Mouse (Mus musculus) cerebellum, postnatal 10 days (tissue): Measurements from ENCODE around the gene Trp73.
A peak's percentile ranks its signal among the peaks of the same experiment; 100 is the strongest.

Source experiments
- DNase-seq, 2 experiments: peaks; one replicate each; pipeline ENCODE4 v3.0.0; 2021; ENCODE audit warnings: mixed read lengths in 2 of 2

Trp73 gene

GRCm38 (mm10) chr4:154099361-154099760, 40.6 kb downstream of the Trp73 start:
- DNase-seq: peak; percentile 78 to 87

DNA sequence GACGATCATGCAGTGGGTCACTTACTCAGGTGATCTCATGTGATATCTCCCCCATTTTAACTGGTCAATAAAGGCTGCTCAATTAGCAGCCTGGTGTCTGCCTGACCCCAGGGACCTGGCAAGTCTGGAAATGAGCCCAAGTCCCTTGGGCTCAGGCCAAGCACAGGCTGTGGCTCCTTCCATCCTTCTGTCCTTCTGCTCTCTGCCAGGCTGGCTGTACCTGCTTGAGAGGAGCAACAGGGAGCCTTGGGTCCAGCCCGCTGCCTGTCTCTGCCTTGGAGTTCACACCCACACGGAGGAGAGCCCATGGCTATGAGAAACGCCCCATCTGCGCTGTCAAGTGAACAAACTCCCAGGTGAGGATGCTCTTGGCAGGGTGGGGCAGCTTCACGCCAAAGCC, 43.9 kb downstream of the Trp73 start:
- peak; percentile 56 to 57 for DNase-seq

GRCm38 (mm10) chr4:154093210-154093609, 46.8 kb downstream of the Trp73 start:
- peak; percentile 73 to 81 for DNase-seq

DNA sequence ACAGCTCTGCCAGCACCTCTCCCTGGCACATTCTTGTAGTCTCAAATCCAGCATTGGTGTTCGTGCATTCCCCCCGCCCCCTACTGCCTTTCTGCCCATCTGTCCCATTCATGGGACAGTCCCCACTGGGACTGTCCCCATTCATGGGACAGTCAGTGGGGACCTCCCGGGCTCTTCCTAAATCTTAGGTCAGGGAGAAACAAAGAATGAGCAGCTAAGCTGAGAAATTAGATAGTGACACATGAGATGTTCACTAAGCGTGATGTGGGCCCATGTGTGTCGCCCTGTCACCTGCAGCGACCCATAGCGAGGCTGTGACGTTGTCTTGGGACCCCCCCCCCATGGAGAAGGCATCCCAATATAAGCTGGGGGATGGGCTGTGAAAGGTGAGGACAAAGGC, 48.7 kb downstream of the Trp73 start:
- DNase-seq: no peak

DNA sequence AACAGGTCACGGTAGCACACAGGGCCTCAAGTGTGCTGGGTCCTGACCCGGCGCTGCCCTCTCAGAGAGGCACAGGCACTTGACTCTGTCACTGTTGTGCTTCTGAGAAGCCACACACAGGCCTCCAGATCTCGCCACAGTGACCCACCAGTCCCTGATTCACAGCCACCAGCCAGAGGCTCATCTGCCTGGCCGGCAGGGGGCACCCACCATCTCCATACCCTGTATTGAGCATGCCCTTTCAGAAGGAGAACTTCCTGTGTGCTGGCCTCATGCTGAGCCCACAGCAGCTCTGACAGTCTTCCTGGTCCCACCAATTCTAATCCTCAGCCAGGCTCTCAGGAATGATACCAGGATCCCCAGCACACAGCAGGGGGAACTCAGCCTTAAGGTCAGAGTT, 50.8 kb downstream of the Trp73 start:
- DNase-seq: no peak

- no peak for DNase-seq
These were observed 53.6 kb downstream of the Trp73 start for GRCm38 (mm10) chr4:154086436-154086835.

GRCm38 (mm10) chr4:154085856-154086255, 54.2 kb downstream of the Trp73 start:
- DNase-seq: peak; percentile 72 to 78

GRCm38 (mm10) chr4:154081974-154082373, 58.0 kb downstream of the Trp73 start:
- no peak for DNase-seq

DNA sequence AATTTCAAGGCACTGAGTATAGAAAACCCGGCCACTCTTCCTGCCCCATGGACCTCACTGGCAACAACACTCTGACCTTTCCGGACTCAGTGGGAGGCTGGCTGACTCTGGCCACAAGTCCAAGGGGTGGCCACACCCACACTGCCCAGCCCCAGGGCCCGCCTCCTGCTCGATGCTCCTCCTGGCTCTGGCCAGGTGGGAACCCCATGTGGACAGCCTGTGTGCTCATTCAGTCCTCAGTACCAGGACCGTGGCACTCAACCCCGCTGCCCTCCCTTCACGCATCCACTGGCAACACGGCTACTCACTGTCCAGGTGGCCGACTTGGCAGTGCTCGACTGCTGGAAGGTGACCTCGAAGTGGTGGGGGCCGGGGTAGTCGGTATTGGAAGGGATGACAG, 59.0 kb downstream of the Trp73 start:
- peak; percentile 75 to 76 for DNase-seq

DNA sequence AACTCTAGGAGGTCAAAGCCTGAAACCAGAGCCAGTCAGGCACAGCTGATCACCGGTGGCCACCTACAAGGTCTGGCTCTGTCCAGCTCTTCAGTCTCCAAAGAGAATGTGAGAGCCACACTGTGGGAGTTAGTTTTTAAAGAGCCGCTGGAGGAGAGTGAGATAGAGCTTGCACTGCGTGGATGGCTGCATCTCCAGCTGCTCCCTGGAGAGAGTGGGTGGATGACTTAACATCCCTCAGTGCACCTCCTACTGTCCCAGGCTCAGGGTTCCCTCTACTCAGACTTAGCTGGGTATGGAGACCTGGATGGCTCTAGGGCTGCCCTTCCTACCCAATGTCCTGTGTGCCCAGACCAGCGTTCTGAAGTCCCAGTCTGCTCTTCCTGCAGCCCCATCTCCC, 59.8 kb downstream of the Trp73 start:
- DNase-seq: no peak

DNA sequence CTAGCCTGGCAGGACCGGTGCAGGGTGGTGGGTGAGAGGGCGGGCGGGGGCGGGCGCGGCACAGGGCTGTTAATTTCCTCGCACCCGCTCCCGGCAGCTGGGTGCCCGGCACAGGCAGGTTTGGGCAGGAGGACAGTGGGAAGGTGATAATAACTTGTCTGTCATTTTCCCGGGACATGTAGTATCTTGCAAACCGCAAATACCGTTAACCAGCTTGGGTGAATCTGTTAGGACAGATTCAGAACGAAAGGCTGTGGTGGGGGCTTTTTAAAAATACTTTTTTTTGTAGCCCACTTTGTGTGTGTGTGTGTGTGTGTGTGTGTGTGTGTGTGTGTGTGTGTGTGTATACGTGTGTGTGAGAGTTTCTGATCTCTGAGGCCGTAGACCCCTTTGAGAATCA, 68.1 kb downstream of the Trp73 start:
- DNase-seq: peak in 1 of 2 experiments; percentile 45

GRCm38 (mm10) chr4:154071521-154071920, 68.5 kb downstream of the Trp73 start:
- peak in 1 of 2 experiments; percentile 41 for DNase-seq

DNA sequence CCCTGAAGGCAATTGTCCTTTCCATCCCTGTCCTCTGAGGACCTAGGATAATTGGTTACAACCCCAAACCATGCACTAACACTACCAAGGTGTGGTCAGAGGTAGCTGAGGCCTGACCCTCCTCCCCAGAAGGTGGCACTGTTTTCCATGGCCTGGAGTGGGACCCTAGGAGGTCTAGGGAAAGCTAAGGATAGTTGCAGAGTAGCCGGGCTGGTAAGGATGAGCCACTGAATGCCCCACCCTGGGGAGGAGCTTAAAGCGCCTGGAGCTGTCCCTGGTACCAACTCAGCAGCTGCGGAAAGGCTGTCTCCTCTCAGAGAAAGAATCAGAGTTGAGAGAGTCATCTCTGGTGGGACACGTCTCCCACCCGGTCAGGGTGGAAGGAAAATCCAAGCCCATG, 69.1 kb downstream of the Trp73 start:
- DNase-seq: peak; percentile 84 to 86

DNA sequence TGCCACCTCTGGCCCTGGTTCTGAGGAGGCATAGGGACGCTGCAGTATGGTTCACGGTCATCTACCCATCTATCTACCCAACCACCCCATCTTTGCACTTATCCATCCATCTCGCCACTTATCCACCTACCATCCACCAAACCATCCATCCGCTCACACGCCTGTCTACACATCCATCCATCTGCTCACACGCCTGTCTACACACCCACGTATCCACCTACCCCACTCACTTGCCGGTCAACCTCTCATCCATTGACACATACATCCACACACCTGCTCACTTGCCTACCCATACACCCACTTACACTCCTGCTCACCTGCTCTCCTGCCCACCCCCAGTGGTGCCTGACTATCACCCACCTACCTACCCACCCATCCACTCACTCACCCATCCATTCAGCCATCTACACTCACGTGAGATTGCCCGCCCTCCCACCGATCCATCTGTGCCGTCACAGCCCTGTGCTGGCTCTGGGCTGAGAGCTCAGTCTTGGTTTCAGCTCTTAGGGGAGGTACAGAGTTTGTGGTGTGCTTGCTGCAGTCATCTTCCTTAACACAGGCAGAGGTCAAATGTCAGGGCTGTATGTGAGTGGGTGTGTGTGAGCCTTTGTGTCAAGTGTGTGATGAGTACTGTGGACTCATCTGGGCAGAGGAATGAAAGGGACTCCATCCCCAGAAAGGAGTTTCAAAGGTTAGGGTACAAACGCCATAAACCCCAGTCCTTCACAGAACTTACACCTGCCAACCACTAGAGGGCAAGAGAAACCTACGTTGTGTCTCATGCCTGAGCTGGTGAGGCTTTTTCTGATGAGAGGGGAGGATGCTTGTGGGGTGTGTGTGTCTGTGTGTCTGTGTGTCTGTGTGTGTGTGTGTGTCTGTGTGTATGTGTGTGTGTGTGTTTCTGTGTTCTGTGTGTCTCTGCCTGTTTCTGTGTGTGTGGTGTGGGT, 74.9 kb downstream of the Trp73 start:
- DNase-seq: peak; percentile 64 to 70

DNA sequence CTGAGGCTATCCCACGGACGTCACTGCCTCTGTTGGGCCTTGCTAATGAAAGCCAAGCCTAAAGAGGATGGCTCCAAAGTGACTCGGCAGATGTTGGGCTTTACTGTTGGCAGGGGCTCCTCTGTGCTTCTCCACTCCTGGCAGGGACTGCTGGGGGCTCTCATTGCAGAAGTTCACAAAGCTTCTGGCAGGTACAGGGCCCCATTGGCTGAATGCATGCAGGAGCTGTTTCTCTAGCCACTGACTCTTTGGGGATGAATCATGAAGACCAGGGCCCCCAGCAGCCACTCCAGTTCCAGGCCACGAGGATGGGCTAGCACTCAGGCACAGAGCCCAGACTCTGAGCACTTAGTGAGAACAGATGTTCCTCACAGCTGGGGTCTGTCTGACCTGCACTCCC, 82.3 kb downstream of the Trp73 start:
- DNase-seq: no peak

DNA sequence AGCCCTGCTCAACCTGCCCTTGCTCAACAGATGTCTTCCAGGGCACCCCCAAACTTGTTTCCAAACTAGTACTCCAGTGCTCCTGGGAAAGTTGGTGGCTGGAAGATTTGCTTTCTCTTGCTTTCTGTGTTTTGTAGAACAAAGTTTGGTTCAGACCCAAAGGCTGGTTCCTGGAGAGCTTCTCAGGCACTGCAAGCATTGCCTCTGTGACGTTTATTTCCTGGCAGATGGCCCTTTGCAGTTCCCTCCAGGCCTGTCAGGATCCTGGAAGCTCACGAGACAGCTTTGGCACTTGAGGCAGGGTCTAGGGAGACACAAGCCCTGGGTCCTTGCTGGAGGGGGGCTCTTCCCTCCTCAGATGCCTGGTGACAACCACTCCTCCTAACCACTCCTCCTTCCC, 83.3 kb downstream of the Trp73 start:
- DNase-seq: peak in 1 of 2 experiments; percentile 38

DNA sequence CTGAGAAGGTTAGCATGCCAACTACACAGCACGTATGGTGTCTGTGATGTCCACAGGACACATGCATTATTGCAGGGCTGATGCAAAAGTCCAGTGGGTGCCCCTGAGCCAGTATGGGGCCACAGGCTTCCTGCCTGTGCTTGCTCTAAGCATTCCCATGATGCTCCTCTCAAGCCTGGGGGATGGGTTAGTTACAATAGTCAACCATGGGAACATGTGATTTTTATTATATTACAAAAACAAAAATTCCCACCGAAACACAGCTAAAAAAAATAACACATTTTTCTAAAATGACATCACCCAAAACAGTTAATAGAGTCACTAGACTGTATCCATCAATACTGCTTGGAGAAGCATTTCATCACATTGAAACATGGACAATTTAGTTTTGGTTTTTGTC, 84.0 kb downstream of the Trp73 start:
- no peak for DNase-seq

DNA sequence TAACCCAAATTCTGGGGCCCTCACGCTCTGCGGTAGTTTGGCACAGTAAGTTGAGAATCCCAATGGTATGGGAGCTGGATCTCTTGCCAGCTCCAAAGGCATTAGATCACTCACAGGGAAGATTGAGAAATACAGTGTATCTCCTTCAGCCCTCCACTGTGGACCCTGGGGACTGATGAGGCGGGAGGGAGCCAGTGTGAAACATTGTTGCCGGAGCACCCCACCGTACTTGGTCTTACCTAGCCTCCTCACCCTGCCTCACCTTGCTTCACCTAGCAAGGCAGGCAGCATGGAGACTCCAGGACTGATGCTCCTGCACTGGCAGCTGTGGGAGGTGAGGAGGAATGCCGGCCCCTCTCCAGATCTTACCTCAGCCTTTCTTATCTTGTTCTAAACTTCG, 84.5 kb downstream of the Trp73 start:
- no peak for DNase-seq

GRCm38 (mm10) chr4:154053065-154053464, 86.9 kb downstream of the Trp73 start:
- no peak for DNase-seq

GRCm38 (mm10) chr4:154051401-154051800, 88.6 kb downstream of the Trp73 start:
- DNase-seq: no peak

GRCm38 (mm10) chr4:154045837-154046236, 94.2 kb downstream of the Trp73 start:
- no peak for DNase-seq

- no peak for DNase-seq
These were observed 97.4 kb downstream of the Trp73 start, which contains the start of gene Ccdc27 for GRCm38 (mm10) chr4:154042577-154042976. Ccdc27 (minus strand) TSS chr4:154042677.

GRCm38 (mm10) chr4:154037123-154037522, 102.9 kb downstream of the Trp73 start:
- no peak for DNase-seq

GRCm38 (mm10) chr4:154028646-154029045, 111.4 kb downstream of the Trp73 start:
- peak; percentile 44 to 48 for DNase-seq

DNA sequence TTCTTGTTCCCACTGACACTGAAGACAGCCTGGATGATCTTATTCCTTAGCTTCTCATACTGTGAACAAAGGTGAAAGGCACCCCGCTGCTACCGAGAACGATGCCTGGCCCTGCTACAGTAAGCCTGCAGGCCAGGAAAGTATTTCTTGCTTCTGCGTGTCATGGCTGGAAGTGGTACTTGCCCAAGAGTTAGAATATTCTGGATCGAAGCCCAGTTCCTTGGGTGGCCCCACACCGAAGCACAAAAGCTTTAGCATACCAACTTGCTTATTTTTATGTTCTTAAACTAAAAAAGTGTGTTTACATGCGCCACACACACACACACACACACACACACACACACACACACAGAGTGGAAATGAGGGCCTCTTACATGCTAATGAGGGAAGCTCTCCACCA, 111.9 kb downstream of the Trp73 start:
- DNase-seq: no peak
